Mouse (Mus musculus) embryonic fibroblast, embryonic 13.5 days (primary cell): ENCODE measurements around the gene Serpina10.

Experiments
- CTCF ChIP-seq: IDR thresholded peaks from 2 replicates; pipeline ENCODE4 v1.5.1; 2011; ENCODE audit warnings: mild to moderate bottlenecking, control low read depth, low read length, moderate library complexity, borderline replicate concordance; ENCODE audit not compliant: insufficient read depth
- POLR2A ChIP-seq: IDR thresholded peaks from 2 replicates; pipeline ENCODE4 v1.6.1; 2011; ENCODE audit warnings: low read depth, mild to moderate bottlenecking, control low read depth, low read length, moderate library complexity

GRCm38 (mm10) chr12:103615734-103616133 lies 15.5 kb downstream of the Serpina10 start:
- TF ChIP-seq CTCF (no peak), POLR2A (no peak)
